Mouse (Mus musculus) forebrain, embryonic 12.5 days (tissue): ENCODE data around the gene Rflna. TPM values are rescaled to one million over a fixed set of nuclear protein-coding genes. Genes with fewer than 3 reads are reported as not detected.
A peak's percentile ranks its signal among the peaks of the same experiment; 100 is the strongest.

Experiments
- ATAC-seq: fragments of 200-750 bp; cut with Nextera tagmentation; 2 replicates; pipeline ENCODE4 v1.8.0; 2017; ENCODE audit warnings: moderate TSS enrichment; ENCODE audit not compliant: low FRiP score
- H3K27ac ChIP-seq: fragments of 300-500 bp; sonication (generic); 2 replicates; pipeline ENCODE4 v1.5.1; 2016; ENCODE audit warnings: mild to moderate bottlenecking
- H3K27me3 ChIP-seq: fragments of 300-500 bp; sonication (generic); 2 replicates; pipeline ENCODE4 v1.6.1; 2016; ENCODE audit warnings: mild to moderate bottlenecking
- H3K36me3 ChIP-seq: fragments of 300-500 bp; sonication (generic); replicated peaks from 2 replicates; pipeline ENCODE4 v1.6.1; 2016; ENCODE audit warnings: mild to moderate bottlenecking
- H3K4me1 ChIP-seq: fragments of 300-500 bp; sonication (generic); 2 replicates; pipeline ENCODE4 v1.6.1; 2016
- H3K4me2 ChIP-seq: fragments of 300-500 bp; sonication (generic); 2 replicates; pipeline ENCODE4 v1.6.1; 2016; ENCODE audit warnings: mild to moderate bottlenecking, moderate library complexity
- H3K4me3 ChIP-seq: fragments of 300-500 bp; sonication (generic); replicated peaks from 2 replicates; pipeline ENCODE4 v1.5.1; 2016; ENCODE audit warnings: mild to moderate bottlenecking
- H3K9ac ChIP-seq: fragments of 300-500 bp; sonication (generic); 2 replicates; pipeline ENCODE4 v1.6.1; 2016; ENCODE audit warnings: mild to moderate bottlenecking
- H3K9me3 ChIP-seq: fragments of 300-500 bp; sonication (generic); 2 replicates; pipeline ENCODE4 v1.6.1; 2016
- WGBS: fragments of 180-500 bp; shearing (Covaris S2); methylation state at CpG from one replicate; pipeline ENCODE4 v1.1.7; 2016; 5-methylcytosine and 5-hydroxymethylcytosine counted together
- polyA plus RNA-seq: library from polyadenylated mRNA; unstranded; fragments of >200 nt; fragmentation: Nextera tagmentation; extraction: Ambion mirVana; gene quantifications from 2 replicates; pipeline ENCODE4 v1.2.1, GENCODE M21; 2016

Rflna gene
- polyA plus RNA-seq = 5.8 and 6.7 TPM in 2 replicates

- H3K27ac ChIP-seq = no peak within 1 kb of the TSS
- H3K4me3 ChIP-seq = peak within 1 kb of the TSS; percentile 34
- 2% methylated on average over 41 of the region's 41 CpGs for WGBS
- H3K4me2 ChIP-seq = peak within 1 kb of the TSS; percentile 57
- no peaks in the 10 kb centered on the region for H3K9me3 ChIP-seq
- peak; percentile 71 for ATAC-seq
- peak within 1 kb of the TSS; percentile 38 for H3K9ac ChIP-seq
- peaks cover 29% of the 10 kb centered on the region for H3K4me1 ChIP-seq
- H3K36me3 ChIP-seq = no peaks in the 10 kb centered on the region
- H3K27me3 ChIP-seq = peaks cover 41% of the 10 kb centered on the region
Observed at GRCm38 (mm10) chr5:125002969-125003872, at the start of gene Rflna. Gene Rflna, plus strand, starts transcription at chr5:125003221.

GRCm38 (mm10) chr5:124954404-124955305, 48.4 kb upstream of the Rflna start:
- Histone ChIP-seq H3K9ac (no peak overlapping the region), H3K36me3 (no peaks in the 10 kb centered on the region), H3K9me3 (0 out of 2 replicates have a peak, but pooled peaks cover 5% of the 10 kb centered on the region), H3K27ac (0 out of 2 replicates have a peak overlapping the region, but pooled peaks have one; percentile 31), H3K4me1 (no peaks in the 10 kb centered on the region; the same call in 1 of the 2 replicates), H3K4me2 (no peak overlapping the region), H3K27me3 (no peaks in the 10 kb centered on the region), H3K4me3 (no peak overlapping the region)
- no peak for ATAC-seq
- WGBS = 88% methylated on average over 8 of the region's 8 CpGs

GRCm38 (mm10) chr5:124957491-124957890, 45.5 kb upstream of the Rflna start:
- no peaks in the 10 kb centered on the region for H3K36me3 ChIP-seq
- H3K4me2 ChIP-seq = no peak overlapping the region
- H3K27ac ChIP-seq = no peak overlapping the region
- peaks cover 9% of the 10 kb centered on the region for H3K4me1 ChIP-seq
- WGBS = 78% methylated on average over 5 of the region's 5 CpGs
- no peak overlapping the region for H3K4me3 ChIP-seq
- 0 out of 2 replicates have a peak, but pooled peaks cover 5% of the 10 kb centered on the region for H3K9me3 ChIP-seq
- H3K9ac ChIP-seq = no peak overlapping the region
- no peaks in the 10 kb centered on the region for H3K27me3 ChIP-seq
- no peak for ATAC-seq

DNA sequence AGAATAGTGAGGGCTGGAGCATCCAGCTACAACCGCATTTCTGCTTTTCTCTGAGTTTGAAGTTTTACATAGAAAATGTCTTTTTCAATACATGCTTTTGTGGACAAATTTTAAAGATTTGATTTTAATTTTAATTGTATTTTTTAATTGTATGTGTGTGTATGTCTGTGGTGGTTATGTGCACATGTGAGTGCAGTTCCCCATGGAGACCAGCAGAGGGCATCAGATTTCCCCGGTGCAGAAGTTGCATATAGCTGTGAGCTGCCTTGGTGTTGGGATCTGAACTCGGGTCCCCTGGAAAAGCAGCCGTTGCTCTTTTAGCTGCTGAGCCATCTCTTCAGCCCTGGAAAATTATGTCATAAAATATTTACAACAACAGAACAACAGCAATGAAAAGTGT, 43.9 kb upstream of the Rflna start:
- Histone ChIP-seq H3K4me3 (no peak overlapping the region), H3K9me3 (0 out of 2 replicates have a peak, but pooled peaks cover 5% of the 10 kb centered on the region), H3K4me2 (no peak overlapping the region), H3K9ac (no peak overlapping the region), H3K27ac (no peak overlapping the region), H3K4me1 (peaks cover 12% of the 10 kb centered on the region), H3K36me3 (no peaks in the 10 kb centered on the region), H3K27me3 (no peaks in the 10 kb centered on the region)
- no peak for ATAC-seq
- 95% methylated on average over 4 of the region's 4 CpGs for WGBS

DNA sequence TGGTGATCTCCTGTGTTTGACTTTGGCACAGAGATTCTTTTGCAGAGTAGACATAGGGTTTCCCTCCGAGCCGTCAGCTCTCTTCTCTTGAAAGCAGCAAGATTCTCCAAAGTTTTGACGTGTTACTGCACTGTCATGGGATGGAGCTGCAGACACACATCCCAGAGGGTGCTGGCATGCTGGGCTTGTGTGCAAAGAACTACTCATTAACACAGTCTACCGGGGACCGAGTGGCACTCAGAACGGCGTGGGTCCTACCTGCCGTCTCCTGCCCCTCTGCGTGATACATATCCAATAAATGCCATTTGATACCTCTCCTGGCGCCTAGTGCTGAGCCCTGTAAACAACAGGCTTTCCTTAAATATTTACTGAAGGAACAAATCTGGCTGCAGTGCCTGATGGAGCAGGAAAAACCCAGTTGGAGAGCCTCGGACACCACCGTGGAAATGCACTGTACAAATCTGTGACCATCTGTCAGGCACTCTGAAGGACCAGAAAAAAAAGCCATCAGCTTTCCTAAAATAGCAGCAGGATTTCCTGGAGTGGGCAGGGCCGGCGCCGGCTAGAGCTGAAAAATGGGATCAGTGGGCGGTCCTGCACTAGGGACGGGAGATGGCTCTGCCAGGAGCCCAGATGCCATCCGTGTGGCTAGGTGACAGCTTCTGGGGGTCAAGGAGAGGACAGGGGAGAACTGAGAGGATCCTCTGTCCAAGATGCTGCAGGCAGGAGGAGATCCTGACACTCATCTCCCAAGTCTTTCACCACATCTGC, 42.7 kb upstream of the Rflna start:
- 59% methylated on average over 18 of the region's 18 CpGs for WGBS
- H3K27me3 ChIP-seq = no peaks in the 10 kb centered on the region
- no peak overlapping the region for H3K9ac ChIP-seq
- no peak overlapping the region for H3K4me3 ChIP-seq
- peak overlapping the region; percentile 44 for H3K27ac ChIP-seq
- no peaks in the 10 kb centered on the region for H3K36me3 ChIP-seq
- no peak overlapping the region for H3K4me2 ChIP-seq
- H3K9me3 ChIP-seq = 0 out of 2 replicates have a peak, but pooled peaks cover 5% of the 10 kb centered on the region
- no peak for ATAC-seq
- peaks cover 12% of the 10 kb centered on the region for H3K4me1 ChIP-seq

DNA sequence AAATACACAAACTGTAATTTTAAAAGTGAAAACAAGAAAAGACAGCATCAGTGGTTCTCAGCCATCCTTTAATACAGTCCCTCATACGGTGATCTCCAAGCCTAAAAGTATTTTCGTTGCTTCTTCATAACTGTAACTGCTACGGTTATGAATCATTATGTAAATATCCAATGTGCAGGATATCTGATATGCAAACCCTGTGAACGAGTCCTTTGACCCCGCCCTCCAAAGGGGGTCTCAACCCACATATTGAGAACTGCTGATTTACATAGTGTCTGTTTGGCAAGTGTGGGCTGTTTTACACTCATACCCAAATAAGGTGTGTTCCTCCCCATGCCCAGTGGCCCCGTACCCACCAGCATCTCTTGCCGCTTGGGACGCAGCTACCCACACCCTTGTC, 41.6 kb upstream of the Rflna start:
- Histone ChIP-seq H3K4me1 (peaks cover 12% of the 10 kb centered on the region), H3K36me3 (no peaks in the 10 kb centered on the region), H3K9me3 (0 out of 2 replicates have a peak, but pooled peaks cover 5% of the 10 kb centered on the region), H3K4me3 (no peak overlapping the region), H3K27me3 (no peaks in the 10 kb centered on the region), H3K27ac (no peak overlapping the region), H3K9ac (no peak overlapping the region), H3K4me2 (no peak overlapping the region)
- WGBS = 89% methylated on average over 8 of the region's 8 CpGs
- no peak for ATAC-seq

GRCm38 (mm10) chr5:124962761-124963160, 40.3 kb upstream of the Rflna start:
- Histone ChIP-seq H3K36me3 (no peaks in the 10 kb centered on the region), H3K4me1 (peaks cover 12% of the 10 kb centered on the region), H3K4me3 (no peak overlapping the region), H3K4me2 (no peak overlapping the region), H3K27ac (no peak overlapping the region), H3K9ac (no peak overlapping the region), H3K9me3 (0 out of 2 replicates have a peak, but pooled peaks cover 5% of the 10 kb centered on the region), H3K27me3 (no peaks in the 10 kb centered on the region)
- WGBS = 56% methylated on average over 7 of the region's 7 CpGs
- no peak for ATAC-seq

GRCm38 (mm10) chr5:124963806-124964672, 39.0 kb upstream of the Rflna start:
- H3K27me3 ChIP-seq = no peaks in the 10 kb centered on the region
- H3K4me3 ChIP-seq = no peak overlapping the region
- ATAC-seq = no peak
- H3K4me1 ChIP-seq = peaks cover 12% of the 10 kb centered on the region
- H3K36me3 ChIP-seq = no peaks in the 10 kb centered on the region
- WGBS = 69% methylated on average over 22 of the region's 22 CpGs
- H3K27ac ChIP-seq = peak overlapping the region; percentile 63
- 0 out of 2 replicates have a peak, but pooled peaks cover 4% of the 10 kb centered on the region for H3K9me3 ChIP-seq
- H3K4me2 ChIP-seq = 0 out of 2 replicates have a peak overlapping the region, but pooled peaks have one; percentile 5
- H3K9ac ChIP-seq = no peak overlapping the region

- 85% methylated on average over 14 of the region's 14 CpGs for WGBS
- no peak for ATAC-seq
- Histone ChIP-seq H3K9me3 (no peaks in the 10 kb centered on the region), H3K27ac (no peak overlapping the region), H3K9ac (no peak overlapping the region), H3K4me2 (no peak overlapping the region), H3K27me3 (no peaks in the 10 kb centered on the region), H3K4me3 (no peak overlapping the region), H3K36me3 (no peaks in the 10 kb centered on the region), H3K4me1 (peaks cover 12% of the 10 kb centered on the region)
Observed at GRCm38 (mm10) chr5:124966622-124967332, 36.2 kb upstream of the Rflna start.

GRCm38 (mm10) chr5:124969790-124970189, 33.2 kb upstream of the Rflna start:
- H3K27ac ChIP-seq = no peak overlapping the region
- no peak overlapping the region for H3K4me2 ChIP-seq
- WGBS = 31% methylated on average over 8 of the region's 8 CpGs
- H3K27me3 ChIP-seq = no peaks in the 10 kb centered on the region
- no peak overlapping the region for H3K9ac ChIP-seq
- H3K36me3 ChIP-seq = no peaks in the 10 kb centered on the region
- peaks cover 2% of the 10 kb centered on the region; the same call in 1 of the 2 replicates for H3K9me3 ChIP-seq
- peaks cover 9% of the 10 kb centered on the region for H3K4me1 ChIP-seq
- no peak for ATAC-seq
- H3K4me3 ChIP-seq = no peak overlapping the region
